Mouse (Mus musculus) myocyte (in vitro differentiated cells): Measurements from ENCODE around the gene Dennd1a. TPM values are rescaled to one million over a fixed set of nuclear protein-coding genes. Genes with fewer than 3 reads are reported as not detected.

Experiments used
- H3K27me3 ChIP-seq: one replicate; pipeline ENCODE4 v1.6.1; 2011; ENCODE audit not compliant: control insufficient read depth, insufficient read depth, insufficient read length
- H3K36me3 ChIP-seq: one replicate; pipeline ENCODE4 v1.6.1; 2011; ENCODE audit not compliant: control insufficient read depth, insufficient read depth
- H3K4me2 ChIP-seq: one replicate; pipeline ENCODE4 v1.6.1; 2011; ENCODE audit warnings: low read depth, control low read depth
- H3K4me3 ChIP-seq: one replicate; pipeline ENCODE4 v1.5.1; 2011; ENCODE audit warnings: mild to moderate bottlenecking, control low read depth, moderate library complexity
- H3K79me2 ChIP-seq: one replicate; pipeline ENCODE4 v1.6.1; 2011; ENCODE audit not compliant: control insufficient read depth, insufficient read depth
- H3ac ChIP-seq: one replicate; pipeline ENCODE4 v1.6.1; 2011; ENCODE audit not compliant: control insufficient read depth, insufficient read length
- CEBPB ChIP-seq: IDR thresholded peaks from 2 replicates; pipeline ENCODE4 v1.6.1; 2011; ENCODE audit warnings: mild to moderate bottlenecking, moderate library complexity; ENCODE audit not compliant: poor library complexity, insufficient read depth, severe bottlenecking
- E2F4 ChIP-seq: IDR thresholded peaks from one replicate; pipeline ENCODE4 v1.6.1; 2011; ENCODE audit warnings: mild to moderate bottlenecking, control low read depth, moderate library complexity; ENCODE audit not compliant: insufficient read depth
- MAX ChIP-seq: IDR thresholded peaks from one replicate; pipeline ENCODE4 v1.6.1; 2011; ENCODE audit warnings: low read depth, mild to moderate bottlenecking, control low read depth
- MYOD1 ChIP-seq, 3 experiments: IDR thresholded peaks; one replicate each; pipeline ENCODE4 v1.6.1; 2011; ENCODE audit warnings: control low read depth in 2 of 3, low read depth in 2 of 3, mild to moderate bottlenecking in 2 of 3, moderate library complexity in 1 of 3; ENCODE audit not compliant: insufficient read length in 2 of 3, control insufficient read depth in 1 of 3
- MYOG ChIP-seq, 3 experiments: IDR thresholded peaks; one replicate each; pipeline ENCODE4 v1.6.1; 2011; ENCODE audit warnings: control low read depth in 2 of 3, low read depth in 2 of 3, mild to moderate bottlenecking in 2 of 3; ENCODE audit not compliant: insufficient read length in 2 of 3, control insufficient read depth in 1 of 3, insufficient read depth in 1 of 3
- POLR2A ChIP-seq: IDR thresholded peaks from one replicate; pipeline ENCODE4 v1.6.1; 2011; ENCODE audit warnings: low read depth, mild to moderate bottlenecking, control low read depth, moderate library complexity; ENCODE audit not compliant: insufficient read length
- POLR2AphosphoS2 ChIP-seq: IDR thresholded peaks from one replicate; pipeline ENCODE4 v1.6.1; 2011; ENCODE audit warnings: low read depth, control low read depth; ENCODE audit not compliant: insufficient read length
- REST ChIP-seq: IDR thresholded peaks from one replicate; pipeline ENCODE4 v1.6.1; 2011; ENCODE audit warnings: mild to moderate bottlenecking, control low read depth, moderate library complexity; ENCODE audit not compliant: insufficient read depth, insufficient read length
- SRF ChIP-seq: IDR thresholded peaks from one replicate; pipeline ENCODE4 v1.6.1; 2011; ENCODE audit warnings: low read depth; ENCODE audit not compliant: control insufficient read depth, insufficient read length
- TCF12 ChIP-seq: IDR thresholded peaks from one replicate; pipeline ENCODE4 v1.6.1; 2011; ENCODE audit warnings: mild to moderate bottlenecking, control low read depth; ENCODE audit not compliant: poor library complexity, insufficient read depth, severe bottlenecking
- TCF3 ChIP-seq: IDR thresholded peaks from one replicate; pipeline ENCODE4 v1.6.1; 2011; ENCODE audit warnings: low read depth, control low read depth; ENCODE audit not compliant: insufficient read length
- USF1 ChIP-seq: IDR thresholded peaks from one replicate; pipeline ENCODE4 v1.6.1; 2011; ENCODE audit warnings: low read depth, mild to moderate bottlenecking, control low read depth, moderate library complexity
- polyA plus RNA-seq: library from polyadenylated mRNA; unstranded; fragments of >200 nt; fragmentation: generic; extraction: Trizol; gene quantifications from one replicate; pipeline ENCODE4 v1.2.1, GENCODE M21; 2012; ENCODE audit warnings: missing spikeins

Dennd1a gene
- polyA plus RNA-seq, 1 experiment = 11.3 TPM

- Histone ChIP-seq H3K4me3 (no peak overlapping the region), H3K79me2 (no peaks in the 10 kb centered on the region), H3K4me2 (no peak overlapping the region), H3ac (no peak overlapping the region), H3K36me3 (no peaks in the 10 kb centered on the region), H3K27me3 (peaks cover 10% of the 10 kb centered on the region)
- no peak for TF ChIP-seq CEBPB
- TF ChIP-seq REST = no peak
- no peak for TF ChIP-seq E2F4
- no peak for TF ChIP-seq MYOG (IDR thresholded peaks at IDR 0.05; ENCODE audit: control insufficient read depth in 1 of 3, insufficient read depth in 1 of 3, insufficient read length in 2 of 3, low read depth in 2 of 3)
- TF ChIP-seq SRF = no peak
- no peak for TF ChIP-seq POLR2A
- TF ChIP-seq USF1 = no peak
- TF ChIP-seq TCF12 = no peak
- no peak for TF ChIP-seq MYOD1 (IDR thresholded peaks at IDR 0.05; ENCODE audit: control insufficient read depth in 1 of 3, insufficient read length in 2 of 3, low read depth in 2 of 3)
- TF ChIP-seq TCF3 = no peak
- TF ChIP-seq POLR2AphosphoS2 = no peak
- TF ChIP-seq MAX = no peak
Observed at GRCm38 (mm10) chr2:37781421-37781820, 505.8 kb downstream of the Dennd1a start.

- Histone ChIP-seq H3K4me2 (peak overlapping the region; percentile 54), H3ac (no peak overlapping the region), H3K36me3 (no peaks in the 10 kb centered on the region), H3K27me3 (peaks cover 8% of the 10 kb centered on the region), H3K4me3 (no peak overlapping the region), H3K79me2 (no peaks in the 10 kb centered on the region)
- no peak for TF ChIP-seq TCF3
- no peak for TF ChIP-seq TCF12
- TF ChIP-seq MYOG (IDR thresholded peaks at IDR 0.05; ENCODE audit: control insufficient read depth in 1 of 3, insufficient read depth in 1 of 3, insufficient read length in 2 of 3, low read depth in 2 of 3) = no peak
- TF ChIP-seq POLR2AphosphoS2 = no peak
- no peak for TF ChIP-seq MYOD1 (IDR thresholded peaks at IDR 0.05; ENCODE audit: control insufficient read depth in 1 of 3, insufficient read length in 2 of 3, low read depth in 2 of 3)
- TF ChIP-seq E2F4 = no peak
- no peak for TF ChIP-seq POLR2A
- no peak for TF ChIP-seq SRF
- no peak for TF ChIP-seq USF1
- TF ChIP-seq CEBPB = no peak
- TF ChIP-seq REST = no peak
- TF ChIP-seq MAX = no peak
Observed at GRCm38 (mm10) chr2:37780270-37780929, 506.8 kb downstream of the Dennd1a start.

- no peak overlapping the region for H3K4me3 ChIP-seq
- H3K79me2 ChIP-seq = no peaks in the 10 kb centered on the region
- no peak overlapping the region for H3ac ChIP-seq
- no peak overlapping the region for H3K4me2 ChIP-seq
- no peaks in the 10 kb centered on the region for H3K36me3 ChIP-seq
- H3K27me3 ChIP-seq = peaks cover 8% of the 10 kb centered on the region
- TF ChIP-seq E2F4 = no peak
- no peak for TF ChIP-seq MYOD1 (IDR thresholded peaks at IDR 0.05; ENCODE audit: control insufficient read depth in 1 of 3, insufficient read length in 2 of 3, low read depth in 2 of 3)
- no peak for TF ChIP-seq SRF
- TF ChIP-seq TCF3 = no peak
- TF ChIP-seq POLR2A = no peak
- no peak for TF ChIP-seq POLR2AphosphoS2
- no peak for TF ChIP-seq REST
- no peak for TF ChIP-seq MYOG (IDR thresholded peaks at IDR 0.05; ENCODE audit: control insufficient read depth in 1 of 3, insufficient read depth in 1 of 3, insufficient read length in 2 of 3, low read depth in 2 of 3)
- TF ChIP-seq CEBPB = no peak
- no peak for TF ChIP-seq TCF12
- no peak for TF ChIP-seq MAX
- no peak for TF ChIP-seq USF1
Observed at GRCm38 (mm10) chr2:37777958-37778720, 509.1 kb downstream of the Dennd1a start.

GRCm38 (mm10) chr2:37776611-37777411, 510.4 kb downstream of the Dennd1a start:
- Histone ChIP-seq H3K79me2 (no peaks in the 10 kb centered on the region), H3ac (no peak overlapping the region), H3K4me3 (no peak overlapping the region), H3K27me3 (peaks cover 8% of the 10 kb centered on the region), H3K36me3 (no peaks in the 10 kb centered on the region), H3K4me2 (no peak overlapping the region)
- no peak for TF ChIP-seq TCF12
- TF ChIP-seq MAX = no peak
- TF ChIP-seq POLR2AphosphoS2 = no peak
- no peak for TF ChIP-seq MYOD1 (IDR thresholded peaks at IDR 0.05; ENCODE audit: control insufficient read depth in 1 of 3, insufficient read length in 2 of 3, low read depth in 2 of 3)
- no peak for TF ChIP-seq TCF3
- TF ChIP-seq MYOG (IDR thresholded peaks at IDR 0.05; ENCODE audit: control insufficient read depth in 1 of 3, insufficient read depth in 1 of 3, insufficient read length in 2 of 3, low read depth in 2 of 3) = no peak
- no peak for TF ChIP-seq POLR2A
- no peak for TF ChIP-seq SRF
- TF ChIP-seq REST = no peak
- no peak for TF ChIP-seq CEBPB
- TF ChIP-seq E2F4 = no peak
- TF ChIP-seq USF1 = no peak
